Mouse (Mus musculus) C2C12 (cell line): Measurements from ENCODE around the gene Kif3b. TPM values are rescaled to one million over a fixed set of nuclear protein-coding genes. Genes with fewer than 3 reads are reported as not detected.

Experiments used
- H3K27me3 ChIP-seq: one replicate; pipeline ENCODE4 v1.6.1; 2011; ENCODE audit not compliant: control insufficient read depth, insufficient read depth, insufficient read length
- H3K36me3 ChIP-seq: one replicate; pipeline ENCODE4 v1.6.1; 2011; ENCODE audit not compliant: control insufficient read depth, insufficient read depth
- H3K4me3 ChIP-seq: one replicate; pipeline ENCODE4 v1.5.1; 2011; ENCODE audit warnings: mild to moderate bottlenecking, control low read depth; ENCODE audit not compliant: poor library complexity, insufficient read depth, severe bottlenecking
- H3K79me2 ChIP-seq: one replicate; pipeline ENCODE4 v1.6.1; 2011; ENCODE audit not compliant: control insufficient read depth, insufficient read depth
- H3K79me3 ChIP-seq: one replicate; pipeline ENCODE4 v1.6.1; 2011; ENCODE audit warnings: low read depth, control low read depth
- H3ac ChIP-seq: one replicate; pipeline ENCODE3; 2011; ENCODE audit warnings: low read depth; ENCODE audit not compliant: control insufficient read depth, insufficient read length
- CEBPB ChIP-seq: IDR thresholded peaks from one replicate; pipeline ENCODE4 v1.6.1; 2011; ENCODE audit warnings: low read depth, mild to moderate bottlenecking, control low read depth, moderate library complexity
- CTCF ChIP-seq: IDR thresholded peaks from one replicate; pipeline ENCODE4 v1.5.1; 2011; ENCODE audit not compliant: control insufficient read depth, insufficient read depth, insufficient read length
- FOSL1 ChIP-seq: IDR thresholded peaks from one replicate; pipeline ENCODE4 v1.8.0; 2011; ENCODE audit warnings: mild to moderate bottlenecking, low read length; ENCODE audit not compliant: poor library complexity, insufficient read depth, severe bottlenecking
- MAX ChIP-seq: IDR thresholded peaks from one replicate; pipeline ENCODE4 v1.6.1; 2011; ENCODE audit warnings: mild to moderate bottlenecking, control low read depth
- MYOD1 ChIP-seq: IDR thresholded peaks from one replicate; pipeline ENCODE4 v1.6.1; 2011; ENCODE audit warnings: low read depth; ENCODE audit not compliant: control insufficient read depth, insufficient read length
- MYOG ChIP-seq: IDR thresholded peaks from one replicate; pipeline ENCODE4 v1.6.1; 2011; ENCODE audit not compliant: control insufficient read depth, insufficient read length; ENCODE audit errors: extremely low read depth
- USF1 ChIP-seq: IDR thresholded peaks from one replicate; pipeline ENCODE4 v1.6.1; 2011; ENCODE audit warnings: low read depth, mild to moderate bottlenecking, control low read depth, moderate library complexity
- long read RNA-seq, 2 experiments: library from polyadenylated mRNA; unstranded; transcript quantifications; one replicate each; pipeline ENCODE4 v2.0.0; 2019 to 2020
- polyA plus RNA-seq: library from polyadenylated mRNA; unstranded; fragments of >200 nt; fragmentation: generic; extraction: Trizol; gene quantifications from one replicate; pipeline ENCODE4 v1.2.1, GENCODE M21; 2012; ENCODE audit warnings: missing spikeins

The Kif3b gene
- polyA plus RNA-seq, result 8.6 TPM
- long read RNA-seq, experiment 1, full-length matches to known transcripts, result 1 of 7 reads
- long read RNA-seq, experiment 1, partial matches to known transcripts, result 1 of 7 reads
- long read RNA-seq, experiment 1, other reads (novel, unspliced or antisense), result 5 of 7 reads
- long read RNA-seq, experiment 2, full-length matches to known transcripts, result 34 of 41 reads
- long read RNA-seq, experiment 2, partial matches to known transcripts, result 3 of 41 reads
- long read RNA-seq, experiment 2, other reads (novel, unspliced or antisense), result 4 of 41 reads

- Histone ChIP-seq H3K36me3 (no peaks in the 10 kb centered on the region), H3K4me3 (peak within 1 kb of the TSS; percentile 90), H3K27me3 (no peaks in the 10 kb centered on the region), H3K79me2 (peaks cover 49% of the 10 kb centered on the region), H3ac (peak within 1 kb of the TSS; percentile 95), H3K79me3 (peaks cover 29% of the 10 kb centered on the region)
- TF ChIP-seq CTCF (no peak), FOSL1 (no peak), MAX (no peak), MYOD1 (no peak), MYOG (no peak), CEBPB (no peak), USF1 (no peak)
Measured at GRCm38 (mm10) chr2:153290938-153291928, at the start of gene Kif3b. TSS of gene Kif3b (plus strand) at chr2:153291413.

- Histone ChIP-seq H3K79me2 (peaks cover 64% of the 10 kb centered on the region), H3K36me3 (peaks cover 20% of the 10 kb centered on the region), H3K79me3 (peaks cover 33% of the 10 kb centered on the region), H3K4me3 (peak overlapping the region; percentile 83), H3ac (peak overlapping the region; percentile 3), H3K27me3 (no peaks in the 10 kb centered on the region)
- TF ChIP-seq MYOD1 (no peak), USF1 (no peak), MYOG (no peak), FOSL1 (no peak), MAX (no peak), CTCF (no peak), CEBPB (no peak)
Measured at GRCm38 (mm10) chr2:153242156-153242555, 49.1 kb upstream of the Kif3b start.

- TF ChIP-seq MAX (no peak), FOSL1 (no peak), MYOD1 (no peak), MYOG (no peak), USF1 (no peak), CEBPB (no peak), CTCF (no peak)
- Histone ChIP-seq H3ac (no peak overlapping the region), H3K4me3 (no peak overlapping the region), H3K79me2 (no peaks in the 10 kb centered on the region), H3K79me3 (no peaks in the 10 kb centered on the region), H3K27me3 (no peaks in the 10 kb centered on the region), H3K36me3 (peaks cover 47% of the 10 kb centered on the region)
Measured at GRCm38 (mm10) chr2:153249751-153250150, 41.5 kb upstream of the Kif3b start.

GRCm38 (mm10) chr2:153256604-153257003, 34.6 kb upstream of the Kif3b start:
- TF ChIP-seq MYOG, result no peak
- no peak for TF ChIP-seq FOSL1
- TF ChIP-seq CTCF, result no peak
- TF ChIP-seq MYOD1, result no peak
- TF ChIP-seq MAX, result no peak
- no peak for TF ChIP-seq USF1
- no peak for TF ChIP-seq CEBPB
- H3ac ChIP-seq, result no peak overlapping the region
- H3K4me3 ChIP-seq, result no peak overlapping the region
- H3K27me3 ChIP-seq, result no peaks in the 10 kb centered on the region
- H3K79me3 ChIP-seq, result no peaks in the 10 kb centered on the region
- no peaks in the 10 kb centered on the region for H3K79me2 ChIP-seq
- peaks cover 23% of the 10 kb centered on the region for H3K36me3 ChIP-seq

GRCm38 (mm10) chr2:153259030-153259863, 32.0 kb upstream of the Kif3b start:
- Histone ChIP-seq H3ac (no peak overlapping the region), H3K27me3 (no peaks in the 10 kb centered on the region), H3K36me3 (peaks cover 13% of the 10 kb centered on the region), H3K4me3 (no peak overlapping the region), H3K79me3 (no peaks in the 10 kb centered on the region), H3K79me2 (no peaks in the 10 kb centered on the region)
- no peak for TF ChIP-seq FOSL1
- no peak for TF ChIP-seq CEBPB
- TF ChIP-seq CTCF, result no peak
- TF ChIP-seq MYOD1, result no peak
- no peak for TF ChIP-seq USF1
- TF ChIP-seq MAX, result no peak
- no peak for TF ChIP-seq MYOG
